9 mouse cellular contexts compared by ENCODE assay signal in genomic region chr16:37963331-37964281, GRCm38 (mm10). TPM values are rescaled to one million over a fixed set of nuclear protein-coding genes. Genes with fewer than 3 reads are reported as not detected.
DNase-seq lines count a peak whose midpoint lies in the region; ATAC-seq lines count a peak whose summit lies in the region.
"Had no signal": no experiment of that assay in that cellular context is flagged by ENCODE, and none has a peak within 500 bp of the region (broad histone marks: within the 10 kb centered on the region; RNA-seq: fewer than 3 reads in every experiment).

No protein-coding gene starts in this region.

- H3K9ac ChIP-seq in intestine, embryonic 16.5 days (ENCODE audit: low read depth, low read length): peak overlapping the region; percentile 34; the same call in 1 of the 2 replicates
- H3K9ac ChIP-seq in midbrain, embryonic 14.5 days (replicated peaks; ENCODE audit: low read length): peak overlapping the region; percentile 17; the same call in 1 of the 2 replicates

- peak; percentile 76 for ATAC-seq in intestine, embryonic 16.5 days
- ATAC-seq in midbrain, embryonic 14.5 days (ENCODE audit: low FRiP score, low TSS enrichment): peak; percentile 74

- H3K4me3 ChIP-seq in intestine, embryonic 16.5 days (ENCODE audit: low read length): 0 out of 2 replicates have a peak overlapping the region, but pooled peaks have one; percentile 6
- H3K4me3 ChIP-seq in midbrain, embryonic 14.5 days (replicated peaks; ENCODE audit: low read depth, low read length): no peak overlapping the region

- H3K4me2 ChIP-seq in intestine, embryonic 16.5 days (ENCODE audit: low read depth, low read length): peak overlapping the region; percentile 38
- peak overlapping the region; percentile 35 for H3K4me2 ChIP-seq in midbrain, embryonic 14.5 days (ENCODE audit: low read length)

- peak; percentile 46 for DNase-seq in adrenal gland, postnatal 14 days
- DNase-seq in adrenal gland, postnatal 25 days: no peak
- peak; percentile 69 for DNase-seq in embryo, embryonic 11 days
- peak; percentile 55 for DNase-seq in midbrain, embryonic 14.5 days
- DNase-seq in right cerebral cortex, postnatal 36 days (ENCODE audit: low spot score in 2 of 2): no peak
- no peak for DNase-seq in ovary, postnatal 14 days (ENCODE audit: low spot score)
- no peak for DNase-seq in urinary bladder, postnatal 14 days (ENCODE audit: low spot score)

- H3K27me3 ChIP-seq in intestine, embryonic 16.5 days (replicated peaks; ENCODE audit: control insufficient read depth, insufficient read depth, low read length): no peaks in the 10 kb centered on the region
- H3K27me3 ChIP-seq in midbrain, embryonic 14.5 days (ENCODE audit: control insufficient read depth, insufficient read depth, low read length): no peaks in the 10 kb centered on the region

- H3K4me1 ChIP-seq in intestine, embryonic 16.5 days (ENCODE audit: control insufficient read depth, insufficient read depth, low read length): peaks cover 20% of the 10 kb centered on the region
- peaks cover 19% of the 10 kb centered on the region for H3K4me1 ChIP-seq in midbrain, embryonic 14.5 days (ENCODE audit: control insufficient read depth, insufficient read depth, low read length)

- whole genome bisulfite sequencing in intestine, embryonic 16.5 days: 11% methylated on average over 15 of the region's 15 CpGs
- 18% methylated on average over 15 of the region's 15 CpGs for WGBS in midbrain, embryonic 14.5 days

- H3K9me3 ChIP-seq in intestine, embryonic 16.5 days (ENCODE audit: control insufficient read depth, low read length): no peaks in the 10 kb centered on the region
- no peaks in the 10 kb centered on the region for H3K9me3 ChIP-seq in midbrain, embryonic 14.5 days (ENCODE audit: control insufficient read depth, low read length)

- no peaks in the 10 kb centered on the region for H3K36me3 ChIP-seq in intestine, embryonic 16.5 days (ENCODE audit: control insufficient read depth, insufficient read depth, low read length)
- no peaks in the 10 kb centered on the region for H3K36me3 ChIP-seq in midbrain, embryonic 14.5 days (ENCODE audit: control insufficient read depth, insufficient read depth, low read length)

- peak overlapping the region; percentile 80 for H3K27ac ChIP-seq in intestine, embryonic 16.5 days (ENCODE audit: low read length)
- H3K27ac ChIP-seq in midbrain, embryonic 14.5 days (replicated peaks; ENCODE audit: low read depth, low read length): peak overlapping the region; percentile 80

RNA-seq across cellular contexts. Expression of gene Gpr156, which starts 47.3 kb away (rescaled TPM):
- 0.26 TPM in 2 replicates for total RNA-seq in adrenal gland, postnatal 14 days (2021)
- 0.15 TPM in 1 of 2 replicates, not detected in the other for total RNA-seq in adrenal gland, postnatal 25 days (2021)
- polyA plus RNA-seq in intestine, embryonic 16.5 days (2015; fragmentation: Nextera tagmentation; extraction: Ambion mirVana): 0.13 and 0.15 TPM in 2 replicates
- polyA plus RNA-seq in midbrain, embryonic 14.5 days (2014; fragmentation: Nextera tagmentation; extraction: Ambion mirVana): 5.6 and 7.6 TPM in 2 replicates
- total RNA-seq: common myeloid progenitor, adult 5-6 weeks had no signal

Comparison
In these comparisons a context has a peak if more than half of its experiments do, and no peak if none do; other contexts are left out.
1. DNase-seq: peak in adrenal gland, postnatal 14 days (single experiment), embryo, embryonic 11 days (single experiment) and midbrain, embryonic 14.5 days (single experiment); none in adrenal gland, postnatal 25 days (single experiment), right cerebral cortex, postnatal 36 days (0 of 2), ovary, postnatal 14 days (single experiment) and urinary bladder, postnatal 14 days (single experiment).